Mouse (Mus musculus) ES-E14 (cell line): ENCODE data around the gene Ank2. TPM values are rescaled to one million over a fixed set of nuclear protein-coding genes. Genes with fewer than 3 reads are reported as not detected.

Experiments used
- DNase-seq: peaks from one replicate; pipeline ENCODE4 v3.0.0-alpha.2; 2013; ENCODE audit warnings: low read depth, low spot score
- H3K27ac ChIP-seq: 2 replicates; pipeline ENCODE4 v1.5.1; 2012; ENCODE audit warnings: low read depth, mild to moderate bottlenecking, low read length, moderate library complexity, mixed read lengths; ENCODE audit not compliant: poor library complexity, insufficient read depth, severe bottlenecking
- H3K36me3 ChIP-seq: 2 replicates; pipeline ENCODE4 v1.6.1; 2012; ENCODE audit warnings: mild to moderate bottlenecking, low read length, moderate library complexity, mixed read lengths; ENCODE audit not compliant: control insufficient read depth, poor library complexity, insufficient read depth, severe bottlenecking
- H3K4me1 ChIP-seq, 2 experiments: fragments of 150-350 bp in 1 of 2; sonication (generic) in 1 of 2; 2 replicates each; pipeline ENCODE4 v1.6.1; 2012; ENCODE audit warnings: low read length in 2 of 2, mild to moderate bottlenecking in 1 of 2, mixed read lengths in 1 of 2; ENCODE audit not compliant: control insufficient read depth in 2 of 2, insufficient read depth in 2 of 2, poor library complexity in 1 of 2
- H3K4me3 ChIP-seq, 2 experiments: fragments of 150-350 bp in 1 of 2; sonication (generic) in 1 of 2; 2 replicates each; pipeline ENCODE4 v1.5.1; 2012; ENCODE audit warnings: low read length in 2 of 2, low read depth in 1 of 2, mild to moderate bottlenecking in 1 of 2, mixed read lengths in 1 of 2; ENCODE audit not compliant: insufficient read depth in 1 of 2, poor library complexity in 1 of 2, severe bottlenecking in 1 of 2
- H3K9ac ChIP-seq: 2 replicates; pipeline ENCODE4 v1.6.1; 2012; ENCODE audit warnings: low read depth, mild to moderate bottlenecking, low read length, mixed read lengths; ENCODE audit not compliant: poor library complexity, insufficient read depth, severe bottlenecking
- H3K9me3 ChIP-seq: fragments of 150-350 bp; sonication (generic); 2 replicates; pipeline ENCODE4 v1.6.1; 2012; ENCODE audit warnings: low read depth, mild to moderate bottlenecking, low read length; ENCODE audit not compliant: control insufficient read depth, insufficient read depth
- CHD2 ChIP-seq: IDR thresholded peaks from 2 replicates; pipeline ENCODE4 v1.6.1; 2014; ENCODE audit warnings: mild to moderate bottlenecking, low read depth, low read length, inconsistent platforms
- HCFC1 ChIP-seq: IDR thresholded peaks from 2 replicates; pipeline ENCODE4 v1.6.1; 2012; ENCODE audit warnings: low read length, inconsistent platforms, borderline replicate concordance; ENCODE audit not compliant: insufficient read depth
- MAFK ChIP-seq: IDR thresholded peaks from 2 replicates; pipeline ENCODE4 v1.6.1; 2014; ENCODE audit warnings: mild to moderate bottlenecking, low read depth, low read length, inconsistent platforms; ENCODE audit not compliant: insufficient read depth
- ZC3H11A ChIP-seq: IDR thresholded peaks from 2 replicates; pipeline ENCODE4 v1.6.1; 2012; ENCODE audit warnings: low read depth, mild to moderate bottlenecking, inconsistent platforms, low read length, borderline replicate concordance
- ZNF384 ChIP-seq: IDR thresholded peaks from 2 replicates; pipeline ENCODE4 v1.6.1; 2012; ENCODE audit warnings: low read depth, low read length, inconsistent platforms
- in situ Hi-C, 2 experiments: fragments of 600-800 bp; cut with MboI; formaldehyde crosslinking; loops; one replicate each; pipeline ENCODE4 v1.15.1; 2025; ENCODE audit warnings: low sequenced_read_pairs in 2 of 2, inconsistent platforms in 1 of 2; ENCODE audit not compliant: unreplicated experiment in 2 of 2
- total RNA-seq: library from RNA; depleted of rRNA; stranded (reverse); fragments of 300-350 nt; gene quantifications from 2 replicates; pipeline ENCODE4 v1.2.3, GENCODE M21; 2012

Ank2 gene
- total RNA-seq, 1 experiment: 15.2 TPM

GRCm38 (mm10) chr3:127433291-127433690 is 65.9 kb downstream of the Ank2 start:
- Histone ChIP-seq H3K4me3 (no peak overlapping the region), H3K27ac (no peak overlapping the region)
- in situ Hi-C loops: loop anchor here in 1 of 2 experiments (10.0 kb wide), 1 partner anchor 108 kb away; no protein-coding TSS in a partner anchor

GRCm38 (mm10) chr3:127429866-127430265 is 69.3 kb downstream of the Ank2 start:
- DNase-seq: no peak
- no peak overlapping the region for H3K27ac ChIP-seq
- no peak overlapping the region for H3K4me3 ChIP-seq
- no peak overlapping the region for H3K9ac ChIP-seq
- no peaks in the 10 kb centered on the region for H3K36me3 ChIP-seq
- in situ Hi-C loops: loop anchor here in 1 of 2 experiments (10.0 kb wide), 1 partner anchor 105 kb away; no protein-coding TSS in a partner anchor
- H3K4me1 ChIP-seq: no peaks in the 10 kb centered on the region
- TF ChIP-seq HCFC1 (no peak), MAFK (no peak), ZNF384 (no peak), ZC3H11A (no peak), CHD2 (no peak)
- no peaks in the 10 kb centered on the region for H3K9me3 ChIP-seq

More at GRCm38 (mm10) chr3:127433291-127433690, 65.9 kb downstream of the Ank2 start:
- TF ChIP-seq ZC3H11A: no peak
- no peak for TF ChIP-seq CHD2
- no peak for TF ChIP-seq HCFC1
- H3K9me3 ChIP-seq: no peaks in the 10 kb centered on the region
- H3K4me1 ChIP-seq: no peaks in the 10 kb centered on the region
- no peak overlapping the region for H3K9ac ChIP-seq
- no peaks in the 10 kb centered on the region for H3K36me3 ChIP-seq
- DNase-seq: no peak

GRCm38 (mm10) chr3:127428527-127428926 is 70.6 kb downstream of the Ank2 start:
- DNase-seq: no peak
- no peak for TF ChIP-seq CHD2
- no peak for TF ChIP-seq ZNF384
- TF ChIP-seq HCFC1: no peak
- no peak for TF ChIP-seq ZC3H11A
- TF ChIP-seq MAFK: no peak
- H3K36me3 ChIP-seq: no peaks in the 10 kb centered on the region
- in situ Hi-C loops: no loop called here
- no peak overlapping the region for H3K4me3 ChIP-seq
- no peaks in the 10 kb centered on the region for H3K9me3 ChIP-seq
- no peaks in the 10 kb centered on the region for H3K4me1 ChIP-seq
- no peak overlapping the region for H3K9ac ChIP-seq
- H3K27ac ChIP-seq: no peak overlapping the region

GRCm38 (mm10) chr3:127416950-127417349 is 82.2 kb downstream of the Ank2 start:
- Histone ChIP-seq H3K4me1 (no peaks in the 10 kb centered on the region), H3K27ac (no peak overlapping the region), H3K4me3 (no peak overlapping the region), H3K9me3 (no peaks in the 10 kb centered on the region), H3K36me3 (no peaks in the 10 kb centered on the region), H3K9ac (no peak overlapping the region)
- DNase-seq: no peak
- no peak for TF ChIP-seq MAFK
- TF ChIP-seq CHD2: no peak
- TF ChIP-seq HCFC1: no peak
- no peak for TF ChIP-seq ZNF384
- TF ChIP-seq ZC3H11A: no peak
- in situ Hi-C loops: no loop called here

GRCm38 (mm10) chr3:127414438-127414837 is 84.7 kb downstream of the Ank2 start:
- Histone ChIP-seq H3K9ac (no peak overlapping the region), H3K4me3 (no peak overlapping the region), H3K27ac (no peak overlapping the region), H3K9me3 (no peaks in the 10 kb centered on the region), H3K36me3 (no peaks in the 10 kb centered on the region), H3K4me1 (no peaks in the 10 kb centered on the region)
- no peak for DNase-seq
- in situ Hi-C loops: no loop called here
- TF ChIP-seq ZC3H11A (no peak), ZNF384 (no peak), HCFC1 (no peak), MAFK (no peak), CHD2 (no peak)
